Mouse (Mus musculus): ENCODE results near the gene Cul7.

Gene Cul7

GRCm38 (mm10) chr17:46704887-46705835 lies 55.0 kb downstream of the Cul7 start, which contains the start of gene Ppp2r5d:
Ppp2r5d (minus strand) TSS chr17:46705111.
- DNase-seq (ENCODE audit: low spot score), result peak; percentile 95

- no peak for DNase-seq (ENCODE audit: low spot score)
Measured at GRCm38 (mm10) chr17:46706375-46707089, 56.4 kb downstream of the Cul7 start.

- peak; percentile 89 for DNase-seq (ENCODE audit: low spot score)
Measured at GRCm38 (mm10) chr17:46710959-46711597, 60.9 kb downstream of the Cul7 start, which contains the start of gene Pex6. Pex6 (plus strand) TSS chr17:46711463.

DNA sequence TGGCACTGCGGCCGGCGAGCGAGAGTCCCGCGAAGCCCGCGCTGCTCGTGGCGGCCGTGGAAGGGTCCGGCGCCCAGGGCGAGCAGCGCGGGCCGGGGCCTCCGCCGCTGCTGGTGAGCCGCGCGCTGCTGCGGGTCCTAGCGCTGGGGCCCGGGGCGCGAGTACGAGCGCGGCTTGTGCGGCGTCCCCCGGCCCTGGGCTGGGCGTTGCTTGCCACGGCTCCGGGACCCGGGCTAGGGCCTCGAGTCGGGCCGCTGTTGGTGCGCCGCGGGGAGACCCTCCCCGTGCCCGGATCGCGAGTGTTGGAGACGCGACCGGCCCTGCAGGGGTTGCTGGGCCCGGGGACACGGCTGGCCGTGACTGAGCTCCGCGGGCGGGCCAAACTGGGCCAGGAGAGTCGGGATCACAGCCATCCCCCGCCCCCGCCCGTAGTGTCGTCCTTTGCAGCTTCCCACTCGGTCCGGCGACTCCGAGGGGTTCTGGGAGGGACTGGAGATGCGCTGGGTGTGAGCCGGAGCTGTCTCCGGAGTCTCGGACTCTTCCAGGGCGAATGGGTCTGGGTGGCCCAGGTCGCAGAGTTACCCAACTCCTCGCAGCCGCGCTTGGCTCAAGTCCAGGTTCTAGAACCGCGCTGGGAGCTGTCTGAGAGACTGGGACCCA lies 61.6 kb downstream of the Cul7 start:
- peak; percentile 61 for DNase-seq (ENCODE audit: low spot score)

- no peak for DNase-seq (ENCODE audit: low spot score)
Measured at GRCm38 (mm10) chr17:46712442-46712841, 62.3 kb downstream of the Cul7 start.

GRCm38 (mm10) chr17:46713849-46714248 lies 63.7 kb downstream of the Cul7 start:
- DNase-seq (ENCODE audit: low spot score), result no peak
